Mouse (Mus musculus) heart, postnatal 0 days (tissue): ENCODE results near the gene Olfr1031. TPM values are rescaled to one million over a fixed set of nuclear protein-coding genes. Genes with fewer than 3 reads are reported as not detected.

Experiments
- polyA plus RNA-seq: library from polyadenylated mRNA; unstranded; fragments of >200 nt; fragmentation: Nextera tagmentation; extraction: Ambion mirVana; gene quantifications from 2 replicates; pipeline ENCODE4 v1.2.1, GENCODE M21; 2015
- total RNA-seq: library from RNA; depleted of rRNA; stranded (reverse); fragments of >200 nt; gene quantifications from 2 replicates; pipeline ENCODE4 v1.2.3, GENCODE M21; 2014; ENCODE audit warnings: low replicate concordance; rRNA removed

Gene Olfr1031
- total and polyA plus RNA-seq, 2 experiments from 2014 or later, result not detected

Other genes with a start within 250 kb of the Olfr1031 start
Only the 30 nearest of the 31 such genes appear.
- gene Olfr1012, start 227.5 kb upstream of the Olfr1031 start, total RNA-seq, result not detected in 2 replicates
- gene Olfr1012, start 227.5 kb upstream of the Olfr1031 start, polyA plus RNA-seq, result not detected in 2 replicates
- gene Olfr1013, start 223.2 kb upstream of the Olfr1031 start, total RNA-seq, result not detected in 2 replicates
- not detected in 2 replicates for gene Olfr1013, start 223.2 kb upstream of the Olfr1031 start, polyA plus RNA-seq
- not detected in 2 replicates for gene Olfr1014, start 217.6 kb upstream of the Olfr1031 start, total RNA-seq
- not detected in 2 replicates for gene Olfr1014, start 217.6 kb upstream of the Olfr1031 start, polyA plus RNA-seq
- not detected in 2 replicates for gene Olfr1015, start 208.3 kb upstream of the Olfr1031 start, total RNA-seq
- not detected in 2 replicates for gene Olfr1015, start 208.3 kb upstream of the Olfr1031 start, polyA plus RNA-seq
- not detected in 2 replicates for gene Olfr1016, start 187.8 kb upstream of the Olfr1031 start, total RNA-seq
- not detected in 2 replicates for gene Olfr1016, start 187.8 kb upstream of the Olfr1031 start, polyA plus RNA-seq
- not detected in 2 replicates for gene Olfr1018, start 171.8 kb upstream of the Olfr1031 start, total RNA-seq
- gene Olfr1018, start 171.8 kb upstream of the Olfr1031 start, polyA plus RNA-seq, result not detected in 2 replicates
- gene Olfr1019, start 144.8 kb upstream of the Olfr1031 start, total RNA-seq, result not detected in 2 replicates
- not detected in 2 replicates for gene Olfr1019, start 144.8 kb upstream of the Olfr1031 start, polyA plus RNA-seq
- gene Olfr1020, start 143.3 kb upstream of the Olfr1031 start, total RNA-seq, result not detected in 2 replicates
- gene Olfr1020, start 143.3 kb upstream of the Olfr1031 start, polyA plus RNA-seq, result not detected in 2 replicates
- gene Olfr1022, start 121.7 kb upstream of the Olfr1031 start, total RNA-seq, result not detected in 2 replicates
- gene Olfr1022, start 121.7 kb upstream of the Olfr1031 start, polyA plus RNA-seq, result not detected in 2 replicates
- not detected in 2 replicates for gene Olfr1023, start 104.7 kb upstream of the Olfr1031 start, total RNA-seq
- gene Olfr1023, start 104.7 kb upstream of the Olfr1031 start, polyA plus RNA-seq, result not detected in 2 replicates
- gene Olfr1024, start 85.3 kb upstream of the Olfr1031 start, total RNA-seq, result not detected in 2 replicates
- gene Olfr1024, start 85.3 kb upstream of the Olfr1031 start, polyA plus RNA-seq, result not detected in 2 replicates
- gene Olfr1025-ps1, start 75.1 kb upstream of the Olfr1031 start, total RNA-seq, result not detected in 2 replicates
- not detected in 2 replicates for gene Olfr1025-ps1, start 75.1 kb upstream of the Olfr1031 start, polyA plus RNA-seq
- not detected in 2 replicates for gene Olfr1026, start 68.7 kb upstream of the Olfr1031 start, total RNA-seq
- gene Olfr1026, start 68.7 kb upstream of the Olfr1031 start, polyA plus RNA-seq, result not detected in 2 replicates
- gene Olfr1028, start 39.9 kb upstream of the Olfr1031 start, total RNA-seq, result not detected in 2 replicates
- not detected in 2 replicates for gene Olfr1028, start 39.9 kb upstream of the Olfr1031 start, polyA plus RNA-seq
- gene Olfr1029, start 16.4 kb upstream of the Olfr1031 start, total RNA-seq, result not detected in 2 replicates
- gene Olfr1029, start 16.4 kb upstream of the Olfr1031 start, polyA plus RNA-seq, result not detected in 2 replicates
- not detected in 2 replicates for gene Olfr1030, start 11.0 kb upstream of the Olfr1031 start, total RNA-seq
- gene Olfr1030, start 11.0 kb upstream of the Olfr1031 start, polyA plus RNA-seq, result not detected in 2 replicates
- gene Olfr1032, start 15.2 kb downstream of the Olfr1031 start, total RNA-seq, result not detected in 2 replicates
- not detected in 2 replicates for gene Olfr1032, start 15.2 kb downstream of the Olfr1031 start, polyA plus RNA-seq
- gene Olfr1033, start 30.3 kb downstream of the Olfr1031 start, total RNA-seq, result 0.31 and 4.0 TPM in 2 replicates
- gene Olfr1033, start 30.3 kb downstream of the Olfr1031 start, polyA plus RNA-seq, result 4.0 and 5.4 TPM in 2 replicates
- gene Olfr1034, start 55.6 kb downstream of the Olfr1031 start, total RNA-seq, result 0.35 TPM in 1 of 2 replicates, not detected in the other
- gene Olfr1034, start 55.6 kb downstream of the Olfr1031 start, polyA plus RNA-seq, result 0.04 and 0.05 TPM in 2 replicates
- gene Olfr1036, start 83.7 kb downstream of the Olfr1031 start, total RNA-seq, result not detected in 2 replicates
- gene Olfr1036, start 83.7 kb downstream of the Olfr1031 start, polyA plus RNA-seq, result not detected in 2 replicates
- not detected in 2 replicates for gene Olfr1037, start 97.1 kb downstream of the Olfr1031 start, total RNA-seq
- gene Olfr1037, start 97.1 kb downstream of the Olfr1031 start, polyA plus RNA-seq, result not detected in 2 replicates
- gene Olfr1039, start 145.6 kb downstream of the Olfr1031 start, total RNA-seq, result not detected in 2 replicates
- gene Olfr1039, start 145.6 kb downstream of the Olfr1031 start, polyA plus RNA-seq, result not detected in 2 replicates
- not detected in 2 replicates for gene Olfr1040, start 156.4 kb downstream of the Olfr1031 start, total RNA-seq
- gene Olfr1040, start 156.4 kb downstream of the Olfr1031 start, polyA plus RNA-seq, result not detected in 2 replicates
- not detected in 2 replicates for gene Olfr1042, start 171.5 kb downstream of the Olfr1031 start, total RNA-seq
- gene Olfr1042, start 171.5 kb downstream of the Olfr1031 start, polyA plus RNA-seq, result not detected in 2 replicates
- gene Olfr1043, start 177.2 kb downstream of the Olfr1031 start, total RNA-seq, result not detected in 2 replicates
- not detected in 2 replicates for gene Olfr1043, start 177.2 kb downstream of the Olfr1031 start, polyA plus RNA-seq
- not detected in 2 replicates for gene Olfr1044, start 187.5 kb downstream of the Olfr1031 start, total RNA-seq
- gene Olfr1044, start 187.5 kb downstream of the Olfr1031 start, polyA plus RNA-seq, result not detected in 2 replicates
- not detected in 2 replicates for gene Olfr52, start 195.4 kb downstream of the Olfr1031 start, total RNA-seq
- not detected in 2 replicates for gene Olfr52, start 195.4 kb downstream of the Olfr1031 start, polyA plus RNA-seq
- not detected in 2 replicates for gene Olfr1045, start 212.7 kb downstream of the Olfr1031 start, total RNA-seq
- gene Olfr1045, start 212.7 kb downstream of the Olfr1031 start, polyA plus RNA-seq, result not detected in 2 replicates
- not detected in 2 replicates for gene Olfr1046, start 229.0 kb downstream of the Olfr1031 start, total RNA-seq
- gene Olfr1046, start 229.0 kb downstream of the Olfr1031 start, polyA plus RNA-seq, result not detected in 2 replicates
- not detected in 2 replicates for gene Olfr1047, start 241.1 kb downstream of the Olfr1031 start, total RNA-seq
- not detected in 2 replicates for gene Olfr1047, start 241.1 kb downstream of the Olfr1031 start, polyA plus RNA-seq